Mouse (Mus musculus) olfactory bulb, adult 2 months (tissue): Measurements from ENCODE around the gene Cela3a.

ENCODE experiments used
- CTCF ChIP-seq: fragments of 200-500 bp; IDR thresholded peaks from 2 replicates; pipeline ENCODE4 v1.5.1; 2012; ENCODE audit warnings: low read depth, mild to moderate bottlenecking, low read length, moderate library complexity; ENCODE audit not compliant: insufficient read depth
- POLR2A ChIP-seq: fragments of 200-500 bp; IDR thresholded peaks from 2 replicates; pipeline ENCODE4 v1.6.1; 2012; ENCODE audit warnings: mild to moderate bottlenecking, low read depth, low read length, moderate library complexity; ENCODE audit not compliant: insufficient read depth

- no peak for TF ChIP-seq CTCF
- TF ChIP-seq POLR2A = no peak
Observed at GRCm38 (mm10) chr4:137380702-137381605, 28.6 kb downstream of the Cela3a start.
